Mouse (Mus musculus) kidney, embryonic 16.5 days (tissue): ENCODE results near the gene Mroh8. TPM values are rescaled to one million over a fixed set of nuclear protein-coding genes. Genes with fewer than 3 reads are reported as not detected.
"Not testable (repeated sequence)": the region's sequence is repeated elsewhere in the genome, so short reads cannot be mapped to it uniquely, and the experiment has no call there.

Experiments
- ATAC-seq: fragments of 200-750 bp; cut with Nextera tagmentation; 2 replicates; pipeline ENCODE4 v1.8.0; 2017; ENCODE audit warnings: moderate TSS enrichment; ENCODE audit not compliant: low FRiP score, low TSS enrichment
- H3K27ac ChIP-seq: fragments of 300-500 bp; sonication (generic); 2 replicates; pipeline ENCODE4 v1.5.1; 2014; ENCODE audit warnings: low read length
- H3K27me3 ChIP-seq: fragments of 300-500 bp; sonication (generic); 2 replicates; pipeline ENCODE4 v1.6.1; 2014; ENCODE audit warnings: low read length, control low read depth, mixed read lengths; ENCODE audit not compliant: insufficient read depth
- H3K36me3 ChIP-seq: fragments of 300-500 bp; sonication (generic); 2 replicates; pipeline ENCODE4 v1.6.1; 2014; ENCODE audit warnings: low read length, control low read depth, mixed read lengths; ENCODE audit not compliant: insufficient read depth
- H3K4me1 ChIP-seq: fragments of 300-500 bp; sonication (generic); 2 replicates; pipeline ENCODE4 v1.6.1; 2014; ENCODE audit warnings: low read length, control low read depth, mixed read lengths; ENCODE audit not compliant: insufficient read depth
- H3K4me2 ChIP-seq: fragments of 300-500 bp; sonication (generic); replicated peaks from 2 replicates; pipeline ENCODE4 v1.6.1; 2014; ENCODE audit warnings: low read depth, low read length
- H3K4me3 ChIP-seq: fragments of 300-500 bp; sonication (generic); 2 replicates; pipeline ENCODE4 v1.5.1; 2014; ENCODE audit warnings: mild to moderate bottlenecking, low read length
- H3K9ac ChIP-seq: fragments of 300-500 bp; sonication (generic); replicated peaks from 2 replicates; pipeline ENCODE4 v1.6.1; 2014; ENCODE audit warnings: low read length
- H3K9me3 ChIP-seq: fragments of 300-500 bp; sonication (generic); 2 replicates; pipeline ENCODE4 v1.6.1; 2016; ENCODE audit warnings: low read length, control low read depth
- WGBS: fragments of 180-500 bp; shearing (Covaris S2); extraction: QIAGEN DNeasy Blood & Tissue Kit; methylation state at CpG from one replicate; pipeline ENCODE4 v1.1.7; 2014; 5-methylcytosine and 5-hydroxymethylcytosine counted together
- polyA plus RNA-seq: library from polyadenylated mRNA; unstranded; fragments of >200 nt; fragmentation: Nextera tagmentation; extraction: Ambion mirVana; gene quantifications from 2 replicates; pipeline ENCODE4 v1.2.1, GENCODE M21; 2015

Mroh8 gene
- polyA plus RNA-seq, 1 experiment from 2014 or later: 0.36 TPM

DNA sequence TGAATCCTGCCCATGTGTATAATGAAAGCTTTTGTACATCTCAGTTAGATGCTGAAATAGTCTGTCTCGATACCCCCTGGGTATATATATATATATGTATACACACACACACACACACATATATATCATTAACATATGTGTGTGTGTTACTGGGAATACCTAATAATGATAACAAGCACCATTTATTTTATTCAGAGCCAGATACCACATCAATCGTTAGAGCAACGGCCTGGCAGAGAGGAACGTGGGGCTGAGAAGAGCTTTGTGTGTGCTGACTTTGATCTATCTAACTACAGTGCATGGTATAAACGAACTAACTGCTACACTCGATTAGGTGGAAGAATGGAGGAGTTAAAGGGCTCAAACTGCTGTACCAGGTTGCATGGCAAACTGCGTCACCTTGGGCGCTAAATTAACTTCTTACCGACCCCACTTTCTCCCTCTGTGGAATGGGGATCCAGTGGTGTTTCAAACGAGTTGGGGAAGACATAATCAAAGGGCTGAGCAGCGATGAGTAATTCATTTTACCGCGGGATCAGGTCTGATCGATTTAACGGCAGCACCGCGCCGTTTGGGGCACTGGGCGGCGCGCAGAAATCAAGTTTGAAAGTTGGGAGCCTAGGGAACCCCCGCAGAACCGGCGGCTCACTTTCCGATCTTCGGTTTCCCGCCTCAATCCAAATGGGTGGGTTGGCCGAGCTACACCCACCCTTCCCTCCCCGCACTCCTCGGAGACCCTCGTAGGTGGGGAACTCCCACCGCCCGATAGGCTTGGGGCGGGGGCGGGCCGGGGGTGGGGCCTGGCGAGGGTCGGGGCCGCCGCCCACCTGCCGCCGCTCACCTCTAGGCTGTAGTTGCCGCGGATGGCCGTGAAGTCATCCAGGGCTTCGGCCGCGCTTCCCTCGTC lies 75.6 kb downstream of the Mroh8 start:
- WGBS: 1% methylated on average over 46 of the region's 49 CpGs
- Histone ChIP-seq H3K27ac (peak overlapping the region; percentile 99), H3K9ac (peak overlapping the region; percentile 99), H3K4me2 (peak overlapping the region; percentile 75), H3K4me1 (peaks cover 19% of the 10 kb centered on the region), H3K4me3 (peak overlapping the region; percentile 77), H3K36me3 (peaks cover 9% of the 10 kb centered on the region), H3K9me3 (no peaks in the 10 kb centered on the region), H3K27me3 (no peaks in the 10 kb centered on the region)
- peak; percentile 90 for ATAC-seq

DNA sequence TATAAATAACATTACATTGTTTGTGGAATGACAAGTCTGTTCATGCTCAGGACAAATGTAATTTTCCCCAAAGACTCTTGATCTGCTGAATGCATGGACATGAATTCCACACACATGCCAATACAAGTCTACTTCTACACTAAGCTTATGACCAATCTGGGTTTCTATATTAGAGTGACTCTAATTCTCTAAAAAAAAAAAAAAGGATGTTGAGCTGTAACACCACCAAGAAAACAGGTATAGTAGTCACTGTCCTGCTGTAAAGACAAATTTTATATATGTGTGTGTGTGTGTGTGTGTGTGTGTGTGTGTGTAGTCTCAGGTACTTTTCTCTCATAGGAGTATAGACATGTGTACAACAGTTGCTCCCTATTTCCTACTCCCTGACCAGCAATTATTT lies 76.3 kb downstream of the Mroh8 start:
- H3K4me1 ChIP-seq: peaks cover 19% of the 10 kb centered on the region
- H3K36me3 ChIP-seq: peaks cover 13% of the 10 kb centered on the region
- no peaks in the 10 kb centered on the region for H3K27me3 ChIP-seq
- H3K27ac ChIP-seq: no peak overlapping the region
- H3K9ac ChIP-seq: no peak overlapping the region
- peak overlapping the region; percentile 75 for H3K4me2 ChIP-seq
- H3K4me3 ChIP-seq: peak overlapping the region; percentile 77; the same call in 1 of the 2 replicates
- H3K9me3 ChIP-seq: no peaks in the 10 kb centered on the region
- ATAC-seq: no peak

DNA sequence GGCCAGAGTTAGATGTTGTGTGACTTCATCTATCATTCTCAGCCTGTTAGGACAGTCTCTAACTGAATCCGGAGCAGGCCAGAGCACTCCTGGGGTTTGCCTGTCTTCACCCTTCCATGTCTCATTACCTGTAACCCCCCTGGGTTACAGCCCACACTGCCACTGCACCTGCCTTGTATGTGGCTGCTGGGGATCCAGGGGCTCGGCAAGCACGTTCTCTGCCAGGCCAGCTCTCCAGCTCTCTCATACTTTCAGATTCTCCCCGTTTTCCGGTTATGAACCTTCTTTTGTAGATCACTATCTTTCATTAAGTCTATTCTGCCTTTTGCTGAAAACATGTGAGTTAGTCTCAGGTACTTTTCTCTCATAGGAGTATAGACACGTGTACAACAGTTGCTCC lies 77.0 kb downstream of the Mroh8 start:
- 78% methylated on average over 6 of the region's 6 CpGs for WGBS
- H3K4me1 ChIP-seq: peaks cover 19% of the 10 kb centered on the region
- H3K27me3 ChIP-seq: no peaks in the 10 kb centered on the region
- H3K4me3 ChIP-seq: no peak overlapping the region
- ATAC-seq: no peak
- H3K9ac ChIP-seq: no peak overlapping the region
- peaks cover 19% of the 10 kb centered on the region for H3K36me3 ChIP-seq
- H3K4me2 ChIP-seq: no peak overlapping the region
- no peak overlapping the region for H3K27ac ChIP-seq
- H3K9me3 ChIP-seq: no peaks in the 10 kb centered on the region

DNA sequence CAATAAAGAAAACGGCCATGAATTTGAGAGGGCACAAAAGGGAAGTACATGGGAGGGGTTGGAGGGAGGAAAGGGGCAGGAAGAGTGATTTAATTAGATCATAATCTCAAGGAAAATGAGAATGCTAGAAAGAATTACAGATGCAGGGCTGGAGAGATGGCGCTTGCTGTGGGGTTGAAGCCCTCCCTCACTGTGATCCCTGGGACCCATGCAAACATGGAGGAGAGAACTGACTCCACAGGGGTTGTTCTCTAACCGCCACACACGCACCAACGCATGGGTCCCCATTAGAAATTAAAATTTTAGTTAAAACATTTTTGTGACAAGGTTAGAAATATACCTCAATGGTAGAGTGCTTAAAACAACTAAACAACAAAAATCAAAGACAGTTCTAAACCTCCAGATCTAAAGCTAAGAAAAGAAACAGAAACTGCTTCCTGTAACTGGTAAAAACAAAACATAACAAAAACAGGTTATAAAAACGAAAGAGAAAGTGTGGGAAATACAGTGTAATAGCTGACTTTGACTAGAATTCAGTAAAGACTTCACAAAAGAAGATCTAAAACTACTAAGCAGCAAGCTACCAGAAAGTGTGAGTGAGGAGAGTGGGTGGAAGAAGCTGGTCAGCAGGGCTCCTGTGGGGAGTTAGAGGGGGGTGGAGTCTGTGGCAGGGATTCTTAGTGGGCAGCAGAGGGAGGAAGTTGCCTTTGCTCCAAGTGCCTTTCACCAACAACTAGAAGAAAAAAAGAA lies 78.1 kb downstream of the Mroh8 start:
- H3K27me3 ChIP-seq: no peaks in the 10 kb centered on the region
- 78% methylated on average over 6 of the region's 6 CpGs for WGBS
- H3K4me2 ChIP-seq: 0 out of 2 replicates have a peak overlapping the region, but pooled peaks have one; percentile 2
- no peaks in the 10 kb centered on the region for H3K9me3 ChIP-seq
- peaks cover 26% of the 10 kb centered on the region for H3K36me3 ChIP-seq
- no peak overlapping the region for H3K4me3 ChIP-seq
- H3K9ac ChIP-seq: no peak overlapping the region
- H3K27ac ChIP-seq: peak overlapping the region; percentile 48
- no peak for ATAC-seq
- peaks cover 19% of the 10 kb centered on the region for H3K4me1 ChIP-seq

- H3K36me3 ChIP-seq: peaks cover 45% of the 10 kb centered on the region
Observed at GRCm38 (mm10) chr2:157198405-157198804, 80.9 kb downstream of the Mroh8 start.

DNA sequence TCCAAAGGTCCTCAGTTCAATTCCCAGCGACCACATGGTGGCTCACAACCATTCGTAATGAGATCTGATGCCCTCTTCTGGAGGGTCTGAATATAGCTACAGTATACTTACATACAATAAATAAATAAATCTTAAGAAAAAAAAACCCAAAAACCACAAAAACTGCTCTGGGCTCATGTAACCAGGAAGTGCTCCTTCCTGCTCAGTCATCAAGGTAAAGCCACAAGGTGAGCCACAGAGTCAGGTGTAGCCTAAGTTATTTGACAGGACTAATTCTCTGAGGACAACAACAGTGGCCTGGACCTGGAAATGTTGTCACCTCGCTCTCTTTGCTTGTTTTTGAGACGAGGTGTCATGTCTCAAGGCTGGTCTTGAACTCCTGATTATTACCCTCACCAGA lies 88.7 kb downstream of the Mroh8 start:
- H3K9me3 ChIP-seq: no peaks in the 10 kb centered on the region
- H3K4me2 ChIP-seq: no peak overlapping the region
- no peak overlapping the region for H3K4me3 ChIP-seq
- WGBS: 95% methylated on average over 4 of the region's 4 CpGs
- H3K27me3 ChIP-seq: no peaks in the 10 kb centered on the region
- H3K36me3 ChIP-seq: peaks cover 73% of the 10 kb centered on the region
- no peak overlapping the region for H3K27ac ChIP-seq
- ATAC-seq: no peak
- no peaks in the 10 kb centered on the region for H3K4me1 ChIP-seq
- no peak overlapping the region for H3K9ac ChIP-seq

More at GRCm38 (mm10) chr2:157198405-157198804, 80.9 kb downstream of the Mroh8 start:
- not testable (repeated sequence) for H3K9me3 ChIP-seq, H3K27ac ChIP-seq, H3K9ac ChIP-seq, H3K27me3 ChIP-seq, H3K4me3 ChIP-seq, H3K4me2 ChIP-seq, ATAC-seq
- 92% methylated on average over 11 of the region's 11 CpGs for WGBS
- peaks cover 16% of the 10 kb centered on the region for H3K4me1 ChIP-seq

DNA sequence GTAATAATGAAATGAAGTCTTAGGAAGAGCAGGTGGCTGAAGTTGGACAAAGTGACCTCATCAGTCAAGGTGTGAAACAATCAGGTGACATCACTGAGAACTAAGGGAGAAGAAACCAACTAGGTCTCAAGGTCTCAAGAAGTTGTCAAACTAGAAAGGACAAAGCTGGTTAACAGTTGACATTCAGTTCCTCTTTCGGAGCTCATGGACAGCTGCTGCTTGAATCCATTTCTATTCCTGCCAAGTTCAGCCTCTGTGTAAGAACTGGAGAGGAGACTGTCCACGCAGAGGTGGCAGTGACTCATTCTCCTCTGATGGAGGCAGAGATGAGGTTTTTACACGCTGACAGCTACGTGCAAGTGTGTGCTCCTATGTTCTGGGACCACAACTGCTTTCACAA lies 92.1 kb downstream of the Mroh8 start:
- Histone ChIP-seq H3K9ac (no peak overlapping the region), H3K4me2 (no peak overlapping the region), H3K27ac (no peak overlapping the region), H3K9me3 (no peaks in the 10 kb centered on the region), H3K4me3 (no peak overlapping the region), H3K36me3 (peaks cover 61% of the 10 kb centered on the region), H3K4me1 (no peaks in the 10 kb centered on the region), H3K27me3 (no peaks in the 10 kb centered on the region)
- no peak for ATAC-seq
- 88% methylated on average over 4 of the region's 4 CpGs for WGBS

DNA sequence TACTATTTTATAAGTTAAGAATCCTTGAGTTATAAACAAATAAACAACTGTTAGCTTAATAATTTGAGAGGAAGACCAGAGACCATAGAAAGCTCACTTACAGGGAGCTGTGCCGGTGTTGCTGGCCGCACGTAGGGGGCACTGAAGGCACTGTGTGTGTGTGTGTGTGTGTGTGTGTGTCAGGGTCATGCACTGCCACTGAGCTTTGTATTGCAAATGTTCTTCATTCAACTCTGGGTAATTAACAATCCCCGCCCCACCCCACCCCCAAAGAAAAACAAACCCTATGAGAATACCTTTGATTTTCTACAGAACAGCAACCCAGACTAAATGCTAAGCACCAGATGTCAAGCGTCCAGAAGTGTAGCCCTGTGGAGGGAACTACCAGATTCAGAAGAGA lies 92.8 kb downstream of the Mroh8 start:
- WGBS: 48% methylated on average over 5 of the region's 5 CpGs
- ATAC-seq: no peak
- peaks cover 59% of the 10 kb centered on the region for H3K36me3 ChIP-seq

GRCm38 (mm10) chr2:157185022-157185660 lies 94.2 kb downstream of the Mroh8 start:
- Histone ChIP-seq H3K4me1 (no peaks in the 10 kb centered on the region), H3K9me3 (no peaks in the 10 kb centered on the region), H3K4me3 (no peak overlapping the region), H3K27me3 (no peaks in the 10 kb centered on the region), H3K36me3 (peaks cover 46% of the 10 kb centered on the region), H3K4me2 (no peak overlapping the region), H3K9ac (no peak overlapping the region), H3K27ac (no peak overlapping the region)
- WGBS: 92% methylated on average over 13 of the region's 13 CpGs
- no peak for ATAC-seq

More for the DNA sequence above, 92.8 kb downstream of the Mroh8 start:
- H3K4me1 ChIP-seq: no peaks in the 10 kb centered on the region
- no peak overlapping the region for H3K4me3 ChIP-seq
- no peak overlapping the region for H3K27ac ChIP-seq
- H3K4me2 ChIP-seq: no peak overlapping the region
- no peak overlapping the region for H3K9ac ChIP-seq
- H3K9me3 ChIP-seq: no peaks in the 10 kb centered on the region
- H3K27me3 ChIP-seq: no peaks in the 10 kb centered on the region
